Mouse (Mus musculus) olfactory bulb, adult 2 months (tissue): ENCODE measurements around the gene Celf5.

Source experiments
- CTCF ChIP-seq: fragments of 200-500 bp; IDR thresholded peaks from 2 replicates; pipeline ENCODE4 v1.5.1; 2012; ENCODE audit warnings: low read depth, mild to moderate bottlenecking, low read length, moderate library complexity; ENCODE audit not compliant: insufficient read depth
- POLR2A ChIP-seq: fragments of 200-500 bp; IDR thresholded peaks from 2 replicates; pipeline ENCODE4 v1.6.1; 2012; ENCODE audit warnings: mild to moderate bottlenecking, low read depth, low read length, moderate library complexity; ENCODE audit not compliant: insufficient read depth

DNA sequence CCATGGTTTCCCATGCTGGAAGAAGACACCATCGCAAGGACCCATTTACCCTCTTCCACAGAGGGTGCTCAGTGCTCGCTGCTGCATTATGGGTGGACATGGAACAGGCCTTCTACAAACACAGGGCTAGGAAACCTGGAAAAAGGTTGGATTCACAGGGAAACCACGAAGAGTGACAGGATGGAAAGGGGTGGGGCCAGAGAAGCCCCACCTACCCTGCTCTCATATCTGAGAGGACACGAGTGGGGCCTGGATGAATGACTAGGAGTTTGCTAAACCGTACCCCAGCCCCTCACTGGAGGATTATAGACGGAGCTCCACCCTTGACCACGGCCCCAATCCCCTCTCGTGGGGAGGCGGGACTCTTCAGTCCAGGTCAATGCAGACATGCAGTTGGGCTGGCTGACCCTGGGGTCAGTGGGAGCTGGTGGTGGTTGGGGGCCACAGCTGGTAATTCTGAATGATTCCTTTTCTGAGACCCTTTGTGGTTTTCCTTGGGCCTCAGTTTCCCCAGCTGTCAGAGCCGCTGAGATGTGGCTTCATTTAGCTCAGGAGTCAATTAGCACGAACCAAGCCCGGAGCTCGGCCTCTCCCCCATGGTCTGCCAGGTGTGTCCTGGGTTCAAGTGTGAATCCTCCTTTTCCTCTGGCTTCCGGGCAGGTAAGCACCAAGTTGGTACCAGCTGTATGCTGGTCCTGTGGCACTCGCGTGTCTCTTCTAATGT is 69.8 kb downstream of the Celf5 start:
- TF ChIP-seq POLR2A, result no peak
- no peak for TF ChIP-seq CTCF
